ENCODE assay signal across 15 mouse cellular contexts in genomic region chr7:132793467-132793866, GRCm38 (mm10). TPM values are rescaled to one million over a fixed set of nuclear protein-coding genes. Genes with fewer than 3 reads are reported as not detected.
DNase-seq lines count a peak whose midpoint lies in the region; ATAC-seq and TF ChIP-seq lines count a peak whose summit lies in the region.
"Had no signal": no experiment of that assay in that cellular context is flagged by ENCODE, and none has a peak within 500 bp of the region (broad histone marks: within the 10 kb centered on the region; RNA-seq: fewer than 3 reads in every experiment).

No protein-coding gene starts in this region.

- no peaks in the 10 kb centered on the region for H3K9me3 ChIP-seq in kidney, postnatal 0 days (replicated peaks; ENCODE audit: low read length)
- no peaks in the 10 kb centered on the region for H3K9me3 ChIP-seq in kidney, embryonic 15.5 days (replicated peaks)
- H3K9me3 ChIP-seq in stomach, postnatal 0 days (ENCODE audit: control insufficient read depth, low read length), result no peaks in the 10 kb centered on the region
- H3K9me3 ChIP-seq: forebrain, embryonic 13.5 days; liver, embryonic 12.5 days; neural tube, embryonic 12.5 days had no signal

- no peak overlapping the region for H3K9ac ChIP-seq in kidney, postnatal 0 days (ENCODE audit: low read depth, low read length)
- H3K9ac ChIP-seq in kidney, embryonic 15.5 days, result no peak overlapping the region
- H3K9ac ChIP-seq in stomach, postnatal 0 days (ENCODE audit: low read length), result no peak overlapping the region
- H3K9ac ChIP-seq: forebrain, embryonic 13.5 days; hindbrain, embryonic 14.5 days; liver, embryonic 12.5 days; neural tube, embryonic 12.5 days had no signal

- no peak for TF ChIP-seq CTCF in cerebellum, adult 2 months (IDR thresholded peaks at IDR 0.05; ENCODE audit: borderline replicate concordance, insufficient read depth, low read depth, low read length)
- no peak for TF ChIP-seq CTCF in kidney, postnatal 0 days (IDR thresholded peaks at IDR 0.05; ENCODE audit: low read depth)
- TF ChIP-seq CTCF in stomach, postnatal 0 days (IDR thresholded peaks at IDR 0.05; ENCODE audit: low read depth), result no peak

- no peak for TF ChIP-seq EP300 in stomach, postnatal 0 days (optimal IDR thresholded peaks at IDR 0.05)

- no peak for TF ChIP-seq POLR2A in cerebellum, adult 2 months (IDR thresholded peaks at IDR 0.05; ENCODE audit: borderline replicate concordance, insufficient read depth, low read length)

- H3K27ac ChIP-seq in cerebellum, adult 2 months (ENCODE audit: insufficient read depth, low read length), result peak overlapping the region; percentile 48; the same call in 1 of the 2 replicates
- no peak overlapping the region for H3K27ac ChIP-seq in kidney, postnatal 0 days
- no peak overlapping the region for H3K27ac ChIP-seq in kidney, embryonic 15.5 days
- H3K27ac ChIP-seq in stomach, postnatal 0 days (replicated peaks), result no peak overlapping the region
- H3K27ac ChIP-seq: forebrain, embryonic 13.5 days; hindbrain, embryonic 14.5 days; liver, embryonic 12.5 days; neural tube, embryonic 12.5 days had no signal

- H3K27me3 ChIP-seq in cerebellum, adult 2 months (ENCODE audit: control insufficient read depth, insufficient read depth, low read length), result no peaks in the 10 kb centered on the region
- no peaks in the 10 kb centered on the region for H3K27me3 ChIP-seq in kidney, postnatal 0 days (ENCODE audit: insufficient read depth, low read length)
- H3K27me3 ChIP-seq in kidney, embryonic 15.5 days, result no peaks in the 10 kb centered on the region
- H3K27me3 ChIP-seq in stomach, postnatal 0 days (ENCODE audit: control insufficient read depth, insufficient read depth, low read length), result no peaks in the 10 kb centered on the region
- H3K27me3 ChIP-seq: forebrain, embryonic 13.5 days; liver, embryonic 12.5 days; neural tube, embryonic 12.5 days had no signal

- no peak overlapping the region for H3K4me3 ChIP-seq in cerebellum, adult 2 months (replicated peaks; ENCODE audit: insufficient read depth, low read depth, low read length)
- H3K4me3 ChIP-seq in kidney, postnatal 0 days (replicated peaks; ENCODE audit: low read depth, low read length), result no peak overlapping the region
- no peak overlapping the region for H3K4me3 ChIP-seq in kidney, embryonic 15.5 days (replicated peaks)
- H3K4me3 ChIP-seq in stomach, postnatal 0 days (ENCODE audit: low read depth, low read length), result no peak overlapping the region
- H3K4me3 ChIP-seq: forebrain, embryonic 13.5 days; liver, embryonic 12.5 days; neural tube, embryonic 12.5 days had no signal

- peaks cover 56% of the 10 kb centered on the region for H3K4me1 ChIP-seq in cerebellum, adult 2 months (ENCODE audit: control insufficient read depth, insufficient read depth, low read length)
- H3K4me1 ChIP-seq in kidney, postnatal 0 days (replicated peaks; ENCODE audit: insufficient read depth, low read length), result 0 out of 2 replicates have a peak, but pooled peaks cover 12% of the 10 kb centered on the region
- peaks cover 23% of the 10 kb centered on the region for H3K4me1 ChIP-seq in kidney, embryonic 15.5 days
- H3K4me1 ChIP-seq in stomach, postnatal 0 days (replicated peaks; ENCODE audit: control insufficient read depth, insufficient read depth), result 0 out of 2 replicates have a peak, but pooled peaks cover 2% of the 10 kb centered on the region

- WGBS in cerebellum, adult 2 months, result 42% methylated on average over 6 of the region's 6 CpGs
- 44% methylated on average over 6 of the region's 6 CpGs for WGBS in kidney, postnatal 0 days
- 53% methylated on average over 6 of the region's 6 CpGs for WGBS in kidney, embryonic 15.5 days
- WGBS in stomach, postnatal 0 days, result 50% methylated on average over 6 of the region's 6 CpGs

- no peaks in the 10 kb centered on the region for H3K36me3 ChIP-seq in kidney, postnatal 0 days (ENCODE audit: insufficient read depth, low read length)
- H3K36me3 ChIP-seq in kidney, embryonic 15.5 days, result 0 out of 2 replicates have a peak, but pooled peaks cover 4% of the 10 kb centered on the region
- H3K36me3 ChIP-seq in stomach, postnatal 0 days (ENCODE audit: control insufficient read depth, insufficient read depth, low read length), result no peaks in the 10 kb centered on the region
- H3K36me3 ChIP-seq: liver, embryonic 12.5 days; neural tube, embryonic 12.5 days had no signal

- no peak overlapping the region for H3K4me2 ChIP-seq in kidney, postnatal 0 days (ENCODE audit: low read length)
- no peak overlapping the region for H3K4me2 ChIP-seq in kidney, embryonic 15.5 days
- no peak overlapping the region for H3K4me2 ChIP-seq in stomach, postnatal 0 days (replicated peaks; ENCODE audit: low read depth)
- H3K4me2 ChIP-seq: forebrain, embryonic 13.5 days; hindbrain, embryonic 14.5 days; liver, embryonic 12.5 days; midbrain, embryonic 11.5 days; neural tube, embryonic 12.5 days had no signal

- DNase-seq in cerebellum, adult 2 months, result no peak
- no peak for DNase-seq in cerebellum, adult 8-10 months
- peak; percentile 61 for DNase-seq in kidney, postnatal 0 days (ENCODE audit: low spot score)
- DNase-seq in retina, postnatal 1 day, result peak; percentile 83
- DNase-seq in retina, embryonic 14.5 days (ENCODE audit: low spot score), result no peak
- DNase-seq in stomach, postnatal 0 days (ENCODE audit: low spot score), result no peak
- DNase-seq in urinary bladder, adult 2 months (ENCODE audit: low spot score), result no peak
- DNase-seq: cerebellum, adult 11-12 months; right cerebral cortex, postnatal 4 days had no signal

- ATAC-seq in kidney, postnatal 0 days (replicated peaks; ENCODE audit: low FRiP score, low read depth), result no peak
- ATAC-seq in kidney, embryonic 15.5 days (replicated peaks; ENCODE audit: low FRiP score), result no peak
- ATAC-seq in stomach, postnatal 0 days (ENCODE audit: low FRiP score, low TSS enrichment), result peak; percentile 53; the same call in 1 of the 2 replicates
- ATAC-seq: forebrain, embryonic 13.5 days; liver, embryonic 12.5 days had no signal

RNA-seq across cellular contexts. Expression of gene Fam53b, which starts 20.2 kb away (rescaled TPM):
- 37.3 and 37.8 TPM in 2 replicates for polyA plus RNA-seq in cerebellum, adult 2 months (2012; rRNA removed)
- polyA plus RNA-seq in kidney, postnatal 0 days (2015; fragmentation: Nextera tagmentation; extraction: Ambion mirVana), result 17.1 and 17.5 TPM in 2 replicates
- polyA plus RNA-seq in kidney, embryonic 15.5 days (2015; fragmentation: Nextera tagmentation; extraction: Ambion mirVana), result 22.0 and 22.5 TPM in 2 replicates
- polyA plus RNA-seq in stomach, postnatal 0 days (2015; fragmentation: Nextera tagmentation; extraction: Ambion mirVana), result 8.4 and 8.5 TPM in 2 replicates
- 11.2 and 15.8 TPM in 2 replicates for polyA plus RNA-seq in urinary bladder, adult 2 months (2012; rRNA removed)

RNA-seq across cellular contexts. Expression of gene Eef1akmt2, which starts 59.0 kb away (rescaled TPM):
- polyA plus RNA-seq in cerebellum, adult 2 months (2012; rRNA removed), result 44.7 and 46.3 TPM in 2 replicates
- 74.0 and 76.6 TPM in 2 replicates for polyA plus RNA-seq in kidney, postnatal 0 days (2015; fragmentation: Nextera tagmentation; extraction: Ambion mirVana)
- 67.9 and 70.8 TPM in 2 replicates for polyA plus RNA-seq in kidney, embryonic 15.5 days (2015; fragmentation: Nextera tagmentation; extraction: Ambion mirVana)
- 39.0 and 39.9 TPM in 2 replicates for polyA plus RNA-seq in stomach, postnatal 0 days (2015; fragmentation: Nextera tagmentation; extraction: Ambion mirVana)
- polyA plus RNA-seq in urinary bladder, adult 2 months (2012; rRNA removed), result 33.7 and 34.9 TPM in 2 replicates

Comparison
In these comparisons a context has a peak if more than half of its experiments do, and no peak if none do; other contexts are left out.
1. DNase-seq: peak in kidney, postnatal 0 days (single experiment) and retina, postnatal 1 day (single experiment); none in cerebellum, adult 2 months (0 of 2), cerebellum, adult 8-10 months (single experiment), retina, embryonic 14.5 days (single experiment), stomach, postnatal 0 days (single experiment) and urinary bladder, adult 2 months (single experiment).